Mouse (Mus musculus) midbrain, embryonic 16.5 days (tissue): ENCODE data around the gene Mrpl20. TPM values are rescaled to one million over a fixed set of nuclear protein-coding genes. Genes with fewer than 3 reads are reported as not detected.

Source experiments
- ATAC-seq: fragments of 200-750 bp; cut with Nextera tagmentation; 2 replicates; pipeline ENCODE4 v1.8.0; 2017; ENCODE audit warnings: moderate TSS enrichment
- H3K27ac ChIP-seq: fragments of 300-500 bp; sonication (generic); 2 replicates; pipeline ENCODE4 v1.5.1; 2014; ENCODE audit warnings: mild to moderate bottlenecking, low read length, mixed read lengths
- H3K27me3 ChIP-seq: fragments of 300-500 bp; sonication (generic); 2 replicates; pipeline ENCODE4 v1.6.1; 2014; ENCODE audit warnings: low read depth, low read length, mixed read lengths; ENCODE audit not compliant: control insufficient read depth, insufficient read depth
- H3K36me3 ChIP-seq: fragments of 300-500 bp; sonication (generic); 2 replicates; pipeline ENCODE4 v1.6.1; 2014; ENCODE audit warnings: mild to moderate bottlenecking, low read length, moderate library complexity, mixed read lengths; ENCODE audit not compliant: control insufficient read depth, insufficient read depth
- H3K4me1 ChIP-seq: fragments of 300-500 bp; sonication (generic); 2 replicates; pipeline ENCODE4 v1.6.1; 2014; ENCODE audit warnings: mild to moderate bottlenecking, low read length, mixed read lengths; ENCODE audit not compliant: control insufficient read depth, insufficient read depth
- H3K4me2 ChIP-seq: fragments of 300-500 bp; sonication (generic); 2 replicates; pipeline ENCODE4 v1.6.1; 2014; ENCODE audit warnings: mild to moderate bottlenecking, low read length, mixed read lengths
- H3K4me3 ChIP-seq: fragments of 300-500 bp; sonication (generic); 2 replicates; pipeline ENCODE4 v1.5.1; 2014; ENCODE audit warnings: low read depth, mild to moderate bottlenecking, low read length, moderate library complexity, mixed read lengths
- H3K9ac ChIP-seq: fragments of 300-500 bp; sonication (generic); 2 replicates; pipeline ENCODE4 v1.6.1; 2014; ENCODE audit warnings: low read depth, low read length, mixed read lengths
- H3K9me3 ChIP-seq: fragments of 300-500 bp; sonication (generic); replicated peaks from 2 replicates; pipeline ENCODE4 v1.6.1; 2014; ENCODE audit warnings: mild to moderate bottlenecking, low read length, mixed read lengths; ENCODE audit not compliant: control insufficient read depth, poor library complexity, severe bottlenecking
- WGBS: fragments of 180-500 bp; shearing (Covaris S2); extraction: QIAGEN DNeasy Blood & Tissue Kit; methylation state at CpG from one replicate; pipeline ENCODE4 v1.1.7; 2014; 5-methylcytosine and 5-hydroxymethylcytosine counted together
- polyA plus RNA-seq: library from polyadenylated mRNA; unstranded; fragments of >200 nt; fragmentation: Nextera tagmentation; extraction: Ambion mirVana; gene quantifications from 2 replicates; pipeline ENCODE4 v1.2.1, GENCODE M21; 2015

The Mrpl20 gene
- polyA plus RNA-seq, 1 experiment from 2014 or later: 257 TPM

DNA sequence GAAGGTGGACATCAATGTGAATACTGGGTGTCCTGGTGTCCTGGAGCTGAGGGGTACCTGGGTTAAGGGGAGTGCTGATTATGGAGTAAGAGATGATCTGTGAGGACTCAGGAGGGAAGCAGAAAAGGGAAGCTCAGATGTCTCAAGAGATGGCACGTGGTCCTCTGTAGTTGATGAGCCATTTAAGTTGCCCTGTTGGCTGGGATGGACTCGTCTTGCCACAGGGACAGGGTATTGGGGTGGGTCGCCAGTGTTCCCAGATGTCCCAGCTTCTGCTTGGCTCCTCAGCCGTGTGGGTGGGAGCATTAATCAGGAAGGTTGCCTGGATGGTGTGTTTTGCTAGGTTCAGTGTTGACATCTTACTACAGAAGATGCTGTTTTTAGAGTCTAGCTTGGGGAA lies 30.6 kb downstream of the Mrpl20 start:
- H3K27ac ChIP-seq: no peak overlapping the region
- H3K4me1 ChIP-seq: peaks cover 17% of the 10 kb centered on the region
- H3K27me3 ChIP-seq: no peaks in the 10 kb centered on the region
- H3K9me3 ChIP-seq: no peaks in the 10 kb centered on the region
- 85% methylated on average over 4 of the region's 4 CpGs for WGBS
- no peak overlapping the region for H3K9ac ChIP-seq
- ATAC-seq: no peak
- H3K4me3 ChIP-seq: no peak overlapping the region
- H3K4me2 ChIP-seq: no peak overlapping the region
- H3K36me3 ChIP-seq: no peaks in the 10 kb centered on the region

- Histone ChIP-seq H3K4me3 (no peak overlapping the region), H3K36me3 (no peaks in the 10 kb centered on the region), H3K4me2 (no peak overlapping the region), H3K9me3 (no peaks in the 10 kb centered on the region), H3K27ac (0 out of 2 replicates have a peak overlapping the region, but pooled peaks have one; percentile 10), H3K4me1 (peaks cover 17% of the 10 kb centered on the region), H3K27me3 (no peaks in the 10 kb centered on the region), H3K9ac (no peak overlapping the region)
- WGBS: 32% methylated on average over 2 of the region's 2 CpGs
- 0 out of 2 replicates have a peak, but pooled peaks have one; percentile 13 for ATAC-seq
Measured at GRCm38 (mm10) chr4:155833836-155834235, 31.2 kb downstream of the Mrpl20 start.

- H3K9me3 ChIP-seq: no peaks in the 10 kb centered on the region
- no peak overlapping the region for H3K27ac ChIP-seq
- no peak overlapping the region for H3K4me3 ChIP-seq
- no peaks in the 10 kb centered on the region for H3K36me3 ChIP-seq
- H3K4me2 ChIP-seq: no peak overlapping the region
- H3K27me3 ChIP-seq: peaks cover 14% of the 10 kb centered on the region
- no peak for ATAC-seq
- 80% methylated on average over 11 of the region's 11 CpGs for WGBS
- H3K9ac ChIP-seq: no peak overlapping the region
- peaks cover 19% of the 10 kb centered on the region for H3K4me1 ChIP-seq
Measured at GRCm38 (mm10) chr4:155837404-155838010, 34.8 kb downstream of the Mrpl20 start.

GRCm38 (mm10) chr4:155838187-155839153 lies 35.8 kb downstream of the Mrpl20 start:
- H3K27me3 ChIP-seq: peaks cover 14% of the 10 kb centered on the region
- no peaks in the 10 kb centered on the region for H3K9me3 ChIP-seq
- no peaks in the 10 kb centered on the region for H3K36me3 ChIP-seq
- 65% methylated on average over 8 of the region's 8 CpGs for WGBS
- no peak for ATAC-seq
- peaks cover 12% of the 10 kb centered on the region for H3K4me1 ChIP-seq
- no peak overlapping the region for H3K27ac ChIP-seq
- no peak overlapping the region for H3K9ac ChIP-seq
- H3K4me2 ChIP-seq: no peak overlapping the region
- H3K4me3 ChIP-seq: no peak overlapping the region

DNA sequence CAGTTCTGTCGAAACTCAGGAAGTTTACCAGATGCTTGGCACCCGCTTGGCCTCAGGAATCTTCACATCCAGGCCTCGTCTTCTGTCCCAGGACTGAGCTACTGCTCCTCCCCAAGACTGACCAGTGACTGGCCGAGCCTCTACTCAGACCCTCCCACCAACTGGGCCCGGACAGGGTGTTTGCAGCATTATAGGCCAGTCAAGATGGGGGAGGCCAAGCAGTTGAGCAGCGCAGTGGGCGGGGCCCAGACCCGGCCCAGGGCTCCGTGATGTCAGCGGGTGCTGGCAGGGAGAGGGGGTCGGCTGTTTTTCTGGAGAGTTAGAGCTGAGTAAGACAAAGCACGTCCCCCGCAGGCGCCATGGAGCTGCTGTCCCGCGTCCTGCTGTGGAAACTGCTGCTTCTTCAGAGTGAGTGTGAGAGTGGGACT lies 36.8 kb downstream of the Mrpl20 start, which contains the start of gene Mxra8:
Gene Mxra8, plus strand, starts transcription at position 198 of the 428 bp plus-strand sequence.
- H3K4me3 ChIP-seq: peak within 1 kb of the TSS; percentile 3; the same call in 1 of the 2 replicates
- H3K4me1 ChIP-seq: peaks cover 7% of the 10 kb centered on the region
- H3K9me3 ChIP-seq: no peaks in the 10 kb centered on the region
- peak within 1 kb of the TSS; percentile 53 for H3K4me2 ChIP-seq
- peak; percentile 74; the same call in 1 of the 2 replicates for ATAC-seq
- 4% methylated on average over 16 of the region's 16 CpGs for WGBS
- peak within 1 kb of the TSS; percentile 31; the same call in 1 of the 2 replicates for H3K27ac ChIP-seq
- H3K36me3 ChIP-seq: no peaks in the 10 kb centered on the region
- H3K27me3 ChIP-seq: peaks cover 14% of the 10 kb centered on the region
- no peak within 1 kb of the TSS for H3K9ac ChIP-seq

DNA sequence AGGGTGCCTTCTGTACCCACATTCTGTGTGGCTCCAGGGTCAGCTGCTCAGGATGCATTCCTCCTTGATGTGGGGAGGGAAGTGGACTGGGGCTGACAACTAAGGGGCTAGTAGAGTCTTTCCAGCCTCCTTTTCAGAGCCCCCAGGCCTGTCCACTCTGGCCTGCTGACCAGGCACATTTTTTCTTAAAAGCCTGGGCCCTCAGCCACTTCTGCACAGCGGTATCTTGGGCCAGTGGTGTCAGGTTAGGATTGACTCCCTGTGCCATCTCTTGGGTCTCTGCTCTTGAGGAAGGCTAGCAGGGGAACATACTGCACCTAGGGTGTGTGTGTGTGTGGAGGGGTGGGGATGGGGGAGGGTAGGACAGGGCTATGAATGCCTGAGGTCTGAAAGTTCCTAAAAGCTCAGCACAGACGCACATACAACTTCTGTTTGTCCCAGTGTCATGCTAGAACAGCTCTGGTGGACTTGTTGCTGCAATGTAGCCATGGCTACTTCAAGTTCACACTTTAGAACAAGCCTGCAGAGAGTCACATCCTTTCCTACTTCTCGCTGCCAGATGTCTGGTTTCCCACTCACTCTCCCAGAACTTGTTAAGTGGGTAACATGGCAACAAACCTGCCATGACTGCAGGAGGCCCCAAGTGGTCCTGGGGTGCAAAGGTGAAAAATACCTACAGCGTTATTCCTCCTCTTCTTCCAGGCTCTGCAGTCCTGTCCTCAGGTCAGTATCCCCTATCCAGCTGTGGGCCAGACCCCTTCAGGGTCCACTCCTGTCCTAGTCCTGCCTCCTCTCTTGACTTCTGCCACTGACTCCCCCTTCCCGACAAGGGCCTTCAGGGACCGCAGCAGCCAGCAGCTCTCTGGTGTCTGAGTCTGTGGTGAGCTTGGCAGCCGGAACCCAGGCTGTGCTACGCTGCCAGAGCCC lies 37.7 kb downstream of the Mrpl20 start:
- H3K4me3 ChIP-seq: peak overlapping the region; percentile 27
- peak overlapping the region; percentile 49 for H3K9ac ChIP-seq
- peak overlapping the region; percentile 31; the same call in 1 of the 2 replicates for H3K27ac ChIP-seq
- peaks cover 7% of the 10 kb centered on the region for H3K4me1 ChIP-seq
- peaks cover 14% of the 10 kb centered on the region for H3K27me3 ChIP-seq
- no peaks in the 10 kb centered on the region for H3K36me3 ChIP-seq
- WGBS: 7% methylated on average over 8 of the region's 8 CpGs
- peak overlapping the region; percentile 53 for H3K4me2 ChIP-seq
- ATAC-seq: no peak
- no peaks in the 10 kb centered on the region for H3K9me3 ChIP-seq

GRCm38 (mm10) chr4:155841003-155841454 lies 38.4 kb downstream of the Mrpl20 start:
- Histone ChIP-seq H3K4me2 (peak overlapping the region; percentile 53), H3K27me3 (peaks cover 14% of the 10 kb centered on the region), H3K9me3 (no peaks in the 10 kb centered on the region), H3K27ac (no peak overlapping the region), H3K9ac (peak overlapping the region; percentile 49), H3K4me3 (peak overlapping the region; percentile 27), H3K4me1 (peaks cover 7% of the 10 kb centered on the region), H3K36me3 (no peaks in the 10 kb centered on the region)
- peak; percentile 47 for ATAC-seq
- WGBS: under 1% methylated on average over 32 of the region's 32 CpGs

GRCm38 (mm10) chr4:155841651-155842270 lies 39.1 kb downstream of the Mrpl20 start:
- H3K4me2 ChIP-seq: peak overlapping the region; percentile 53; the same call in 1 of the 2 replicates
- no peaks in the 10 kb centered on the region for H3K9me3 ChIP-seq
- no peak overlapping the region for H3K27ac ChIP-seq
- H3K4me3 ChIP-seq: no peak overlapping the region
- no peak for ATAC-seq
- no peak overlapping the region for H3K9ac ChIP-seq
- no peaks in the 10 kb centered on the region for H3K36me3 ChIP-seq
- H3K4me1 ChIP-seq: peaks cover 12% of the 10 kb centered on the region
- H3K27me3 ChIP-seq: peaks cover 14% of the 10 kb centered on the region
- WGBS: 39% methylated on average over 38 of the region's 38 CpGs
